9 mouse cellular contexts compared by ENCODE assay signal in genomic region chr4:31561823-31562222, GRCm38 (mm10).
DNase-seq lines count a peak whose midpoint lies in the region; ATAC-seq lines count a peak whose summit lies in the region.
"Had no signal": no experiment of that assay in that cellular context is flagged by ENCODE, and none has a peak within 500 bp of the region (broad histone marks: within the 10 kb centered on the region; RNA-seq: fewer than 3 reads in every experiment).

No protein-coding gene starts in this region.

- H3K27me3 ChIP-seq in heart, embryonic 12.5 days (replicated peaks), result no peaks in the 10 kb centered on the region
- peaks cover 4% of the 10 kb centered on the region; the same call in 1 of the 2 replicates for H3K27me3 ChIP-seq in midbrain, embryonic 10.5 days (ENCODE audit: low read depth, poor library complexity, severe bottlenecking)
- H3K27me3 ChIP-seq: limb, embryonic 13.5 days had no signal

- no peaks in the 10 kb centered on the region for H3K9me3 ChIP-seq in heart, embryonic 12.5 days (replicated peaks)
- H3K9me3 ChIP-seq in midbrain, embryonic 10.5 days (replicated peaks), result no peaks in the 10 kb centered on the region
- H3K9me3 ChIP-seq: limb, embryonic 13.5 days had no signal

- H3K27ac ChIP-seq in heart, embryonic 12.5 days (ENCODE audit: poor library complexity, severe bottlenecking), result peak overlapping the region; percentile 37
- H3K27ac ChIP-seq in midbrain, embryonic 10.5 days (replicated peaks), result no peak overlapping the region
- H3K27ac ChIP-seq: limb, embryonic 13.5 days had no signal

- intact Hi-C loops in left cerebral cortex, postnatal 36 days (cut with DNase I), result loop anchor here (5.0 kb wide), 1 partner anchor 140 kb away; no protein-coding TSS in a partner anchor

- H3K4me3 ChIP-seq in heart, embryonic 12.5 days, result 0 out of 2 replicates have a peak overlapping the region, but pooled peaks have one; percentile 17
- no peak overlapping the region for H3K4me3 ChIP-seq in midbrain, embryonic 10.5 days
- H3K4me3 ChIP-seq: limb, embryonic 13.5 days had no signal

- 8% methylated on average over 3 of the region's 3 CpGs for WGBS in heart, embryonic 12.5 days
- 37% methylated on average over 3 of the region's 3 CpGs for WGBS in midbrain, embryonic 10.5 days

- ATAC-seq in heart, embryonic 12.5 days (ENCODE audit: insufficient number of reproducible peaks, low FRiP score), result no peak

- peaks cover 21% of the 10 kb centered on the region; the same call in 1 of the 2 replicates for H3K4me1 ChIP-seq in heart, embryonic 12.5 days (replicated peaks)
- H3K4me1 ChIP-seq in midbrain, embryonic 10.5 days, result no peaks in the 10 kb centered on the region

- H3K36me3 ChIP-seq in heart, embryonic 12.5 days, result no peaks in the 10 kb centered on the region
- H3K36me3 ChIP-seq in midbrain, embryonic 10.5 days, result no peaks in the 10 kb centered on the region
- H3K36me3 ChIP-seq: limb, embryonic 13.5 days had no signal

- H3K9ac ChIP-seq in heart, embryonic 12.5 days, result no peak overlapping the region
- H3K9ac ChIP-seq: limb, embryonic 13.5 days had no signal

- peak overlapping the region; percentile 15; the same call in 1 of the 2 replicates for H3K4me2 ChIP-seq in heart, embryonic 12.5 days
- H3K4me2 ChIP-seq: limb, embryonic 13.5 days had no signal

- peak; percentile 18 to 63 for DNase-seq in frontal cortex, adult 2 months (ENCODE audit: extremely low spot score in 1 of 2, low spot score in 1 of 2)
- no peak for DNase-seq in frontal cortex, postnatal 25 days (ENCODE audit: low spot score in 2 of 2)
- DNase-seq in right cerebral cortex, adult 2 months (ENCODE audit: low spot score in 2 of 2), result peak; percentile 33 to 46
- no peak for DNase-seq in right cerebral cortex, postnatal 14 days
- peak; percentile 13 to 14 for DNase-seq in left cerebral cortex, postnatal 36 days (ENCODE audit: low spot score in 2 of 2)
- no peak for DNase-seq in thymus, postnatal 4 days
- no peak for DNase-seq in midbrain, embryonic 10.5 days (ENCODE audit: low spot score)

Comparison
In these comparisons a context has a peak if more than half of its experiments do, and no peak if none do; other contexts are left out.
1. DNase-seq: peak in frontal cortex, adult 2 months (2 of 2), right cerebral cortex, adult 2 months (2 of 2) and left cerebral cortex, postnatal 36 days (2 of 2); none in frontal cortex, postnatal 25 days (0 of 2), right cerebral cortex, postnatal 14 days (single experiment), thymus, postnatal 4 days (single experiment) and midbrain, embryonic 10.5 days (single experiment).